Mouse (Mus musculus) heart, embryonic 13.5 days (tissue): ENCODE measurements around the gene March8. TPM values are rescaled to one million over a fixed set of nuclear protein-coding genes. Genes with fewer than 3 reads are reported as not detected.
"Not testable (repeated sequence)": the region's sequence is repeated elsewhere in the genome, so short reads cannot be mapped to it uniquely, and the experiment has no call there.

Experiments
- ATAC-seq: fragments of 200-750 bp; cut with Nextera tagmentation; 2 replicates; pipeline ENCODE4 v1.8.0; 2017; ENCODE audit warnings: moderate TSS enrichment; ENCODE audit not compliant: insufficient number of reproducible peaks, low FRiP score, low TSS enrichment; ENCODE audit errors: extremely low read depth
- H3K27ac ChIP-seq: fragments of 300-500 bp; sonication (generic); replicated peaks from 2 replicates; pipeline ENCODE4 v1.5.1; 2015; ENCODE audit warnings: moderate library complexity, mild to moderate bottlenecking, inconsistent platforms
- H3K27me3 ChIP-seq: fragments of 300-500 bp; sonication (generic); replicated peaks from 2 replicates; pipeline ENCODE4 v1.6.1; 2015; ENCODE audit warnings: mild to moderate bottlenecking, inconsistent platforms
- H3K36me3 ChIP-seq: fragments of 300-500 bp; sonication (generic); 2 replicates; pipeline ENCODE4 v1.6.1; 2015; ENCODE audit warnings: mild to moderate bottlenecking, inconsistent platforms
- H3K4me1 ChIP-seq: fragments of 300-500 bp; sonication (generic); 2 replicates; pipeline ENCODE4 v1.6.1; 2015; ENCODE audit warnings: inconsistent platforms
- H3K4me2 ChIP-seq: fragments of 300-500 bp; sonication (generic); 2 replicates; pipeline ENCODE4 v1.6.1; 2015; ENCODE audit warnings: inconsistent platforms, mild to moderate bottlenecking, moderate library complexity
- H3K4me3 ChIP-seq: fragments of 300-500 bp; sonication (generic); 2 replicates; pipeline ENCODE4 v1.5.1; 2015; ENCODE audit warnings: moderate library complexity, mild to moderate bottlenecking, inconsistent platforms
- H3K9ac ChIP-seq: fragments of 300-500 bp; sonication (generic); 2 replicates; pipeline ENCODE4 v1.6.1; 2015; ENCODE audit warnings: inconsistent platforms, mild to moderate bottlenecking, moderate library complexity
- H3K9me3 ChIP-seq: fragments of 300-500 bp; sonication (generic); 2 replicates; pipeline ENCODE4 v1.6.1; 2016; ENCODE audit warnings: inconsistent platforms
- WGBS: fragments of 180-500 bp; shearing (Covaris S2); methylation state at CpG from one replicate; pipeline ENCODE4 v1.1.7; 2015; ENCODE audit warnings: mixed read lengths; 5-methylcytosine and 5-hydroxymethylcytosine counted together
- polyA plus RNA-seq: library from polyadenylated mRNA; unstranded; fragments of >200 nt; fragmentation: Nextera tagmentation; extraction: Ambion mirVana; gene quantifications from 2 replicates; pipeline ENCODE4 v1.2.1, GENCODE M21; 2015

The March8 gene
- polyA plus RNA-seq, 1 experiment from 2014 or later = 22.6 TPM

DNA sequence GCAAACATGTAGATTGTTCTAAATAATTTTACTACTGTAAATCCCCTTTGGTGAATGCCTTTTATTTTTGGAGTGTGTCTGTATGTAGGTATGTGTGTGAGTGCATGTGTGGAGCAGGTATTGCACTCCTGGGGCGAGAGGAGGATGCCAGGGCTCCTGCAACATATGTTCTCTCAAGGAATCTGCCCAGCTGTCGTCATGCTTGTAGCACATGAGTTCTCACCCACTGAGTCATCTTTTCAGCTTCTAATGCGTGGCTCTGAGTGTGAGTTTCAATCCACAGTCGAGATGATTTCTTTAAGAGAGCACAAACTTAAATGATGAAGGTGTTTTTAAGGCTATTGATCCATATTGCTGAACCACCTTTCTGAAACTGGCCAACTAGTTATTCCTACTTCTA is 13.7 kb downstream of the March8 start:
- no peak overlapping the region for H3K4me3 ChIP-seq
- ATAC-seq = no peak
- no peaks in the 10 kb centered on the region for H3K9me3 ChIP-seq
- no peaks in the 10 kb centered on the region for H3K36me3 ChIP-seq
- peaks cover 19% of the 10 kb centered on the region for H3K4me1 ChIP-seq
- peak overlapping the region; percentile 18; the same call in 1 of the 2 replicates for H3K4me2 ChIP-seq
- no peaks in the 10 kb centered on the region for H3K27me3 ChIP-seq
- WGBS = 75% methylated on average over 4 of the region's 4 CpGs
- no peak overlapping the region for H3K9ac ChIP-seq
- H3K27ac ChIP-seq = no peak overlapping the region

DNA sequence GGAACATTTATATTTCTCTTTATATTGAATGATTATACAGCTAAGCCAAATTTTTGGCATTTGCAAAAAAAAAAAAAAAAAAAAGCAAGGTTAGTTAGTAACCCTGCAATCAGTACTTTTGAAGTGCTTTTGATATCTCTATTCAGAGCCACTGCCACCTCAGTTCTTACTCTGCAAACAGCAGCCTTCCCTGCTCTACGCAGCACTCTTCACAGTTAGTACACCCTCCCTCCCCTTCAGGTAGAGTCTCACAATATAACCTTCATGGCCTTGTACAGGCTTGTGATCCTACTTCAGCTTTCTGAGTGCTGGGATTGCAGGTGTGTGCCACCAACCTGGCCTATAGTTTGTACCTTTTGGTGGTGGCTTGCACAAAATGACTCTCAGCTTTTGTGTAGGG is 15.6 kb downstream of the March8 start:
- no peak for ATAC-seq
- no peaks in the 10 kb centered on the region for H3K36me3 ChIP-seq
- H3K4me3 ChIP-seq = no peak overlapping the region
- H3K9me3 ChIP-seq = no peaks in the 10 kb centered on the region
- 74% methylated on average over 1 of the region's 1 CpGs for WGBS
- peaks cover 18% of the 10 kb centered on the region for H3K4me1 ChIP-seq
- H3K9ac ChIP-seq = no peak overlapping the region
- no peaks in the 10 kb centered on the region for H3K27me3 ChIP-seq
- H3K27ac ChIP-seq = no peak overlapping the region
- no peak overlapping the region for H3K4me2 ChIP-seq

DNA sequence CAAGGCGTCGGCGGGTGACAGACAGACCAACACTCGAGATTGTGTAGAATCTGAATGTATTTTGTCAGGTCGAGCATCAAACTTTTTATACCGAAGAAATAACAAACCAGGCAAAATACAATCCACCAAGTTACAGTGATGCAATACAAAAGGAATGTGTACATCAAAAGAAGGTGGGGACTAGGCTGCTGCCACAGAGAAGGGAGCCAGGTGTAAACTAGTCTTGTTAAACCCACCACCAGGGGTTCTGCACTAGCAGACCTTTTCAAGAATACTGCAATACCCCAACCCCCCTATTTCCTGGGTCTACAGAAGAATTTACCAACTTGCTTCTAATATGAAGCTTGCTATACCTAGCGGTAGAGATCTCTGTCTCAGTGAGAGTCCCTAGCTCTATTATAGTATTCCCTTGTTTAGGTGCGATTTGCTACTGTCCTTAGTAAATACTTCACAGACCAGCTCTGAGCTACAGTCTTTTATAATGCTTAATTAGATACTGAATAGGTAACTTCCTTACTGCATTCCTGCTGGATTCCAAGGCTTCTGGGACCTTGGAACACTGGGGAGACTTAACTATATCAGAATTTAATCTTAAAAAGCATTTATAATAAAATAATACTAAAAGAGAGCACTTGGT is 18.6 kb downstream of the March8 start:
- not testable (repeated sequence) for H3K4me2 ChIP-seq, H3K4me3 ChIP-seq, ATAC-seq, H3K27ac ChIP-seq, H3K9ac ChIP-seq, H3K27me3 ChIP-seq, H3K9me3 ChIP-seq, H3K36me3 ChIP-seq, H3K4me1 ChIP-seq
- WGBS = 70% methylated on average over 8 of the region's 8 CpGs

DNA sequence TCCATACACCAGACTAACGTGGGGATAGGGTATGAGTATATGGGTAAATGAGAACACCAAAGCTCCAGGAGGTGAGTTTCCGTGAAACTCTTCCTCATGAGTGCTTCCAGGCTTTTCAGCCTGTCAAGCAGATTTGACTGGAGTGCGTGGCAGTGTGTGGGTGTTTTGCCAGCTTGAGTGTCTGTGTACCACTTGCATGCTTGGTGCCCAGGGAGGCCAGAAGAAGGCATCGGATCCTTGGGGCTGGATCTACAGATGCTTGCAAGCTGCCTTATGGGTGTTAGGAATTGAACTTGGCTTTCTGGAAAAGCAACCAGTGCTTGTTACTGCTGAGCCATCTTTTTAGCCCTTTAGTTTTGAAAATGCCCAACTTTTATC is 19.1 kb downstream of the March8 start:
- 79% methylated on average over 4 of the region's 4 CpGs for WGBS
- Histone ChIP-seq H3K9me3 (no peaks in the 10 kb centered on the region), H3K27ac (no peak overlapping the region), H3K4me3 (no peak overlapping the region), H3K9ac (no peak overlapping the region), H3K27me3 (no peaks in the 10 kb centered on the region), H3K4me2 (no peak overlapping the region), H3K4me1 (peaks cover 6% of the 10 kb centered on the region), H3K36me3 (no peaks in the 10 kb centered on the region)
- ATAC-seq = no peak

DNA sequence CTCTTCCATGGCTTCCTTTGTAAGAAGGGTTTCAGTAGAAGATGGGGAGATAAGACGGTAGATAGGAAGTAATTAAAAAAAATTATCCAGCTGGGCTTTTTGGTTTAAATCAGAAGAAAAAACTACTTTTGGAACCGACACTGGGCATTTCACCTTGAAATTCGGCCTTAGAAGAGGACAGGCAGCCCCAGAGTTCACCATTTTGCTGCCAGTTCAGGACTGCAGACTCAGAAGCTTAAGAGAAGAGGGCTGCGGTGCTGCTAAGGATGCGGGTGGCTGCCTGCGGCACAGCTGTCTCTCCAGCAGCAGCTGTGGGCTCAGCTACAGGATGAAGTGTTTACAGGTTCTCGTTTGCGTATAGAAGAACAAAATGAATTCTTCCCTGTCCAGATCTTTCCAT is 20.2 kb downstream of the March8 start:
- Histone ChIP-seq H3K9ac (no peak overlapping the region), H3K9me3 (no peaks in the 10 kb centered on the region), H3K4me2 (no peak overlapping the region), H3K4me3 (no peak overlapping the region), H3K27ac (no peak overlapping the region), H3K4me1 (peaks cover 6% of the 10 kb centered on the region), H3K27me3 (no peaks in the 10 kb centered on the region), H3K36me3 (no peaks in the 10 kb centered on the region)
- WGBS = 73% methylated on average over 8 of the region's 8 CpGs
- no peak for ATAC-seq

DNA sequence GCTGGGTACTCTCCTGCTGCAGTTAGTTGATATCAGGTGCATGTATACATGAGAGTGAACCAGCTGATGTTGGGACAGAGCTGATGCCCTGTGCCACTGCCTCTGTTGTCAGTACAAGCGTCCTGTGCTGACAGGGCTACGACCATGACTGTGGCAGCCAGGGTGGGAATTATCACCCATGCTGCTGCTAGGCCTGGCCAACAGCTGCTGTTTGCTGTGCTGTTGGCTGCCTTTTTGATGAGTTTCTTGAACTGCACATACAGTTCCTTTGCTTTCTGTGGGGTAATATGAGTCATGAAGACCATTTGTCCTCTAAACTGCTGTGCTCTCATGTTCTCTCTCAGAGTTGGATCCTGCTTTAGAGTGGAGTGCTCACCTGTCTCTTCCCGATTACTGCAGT is 21.4 kb downstream of the March8 start:
- 55% methylated on average over 3 of the region's 3 CpGs for WGBS
- ATAC-seq = no peak

DNA sequence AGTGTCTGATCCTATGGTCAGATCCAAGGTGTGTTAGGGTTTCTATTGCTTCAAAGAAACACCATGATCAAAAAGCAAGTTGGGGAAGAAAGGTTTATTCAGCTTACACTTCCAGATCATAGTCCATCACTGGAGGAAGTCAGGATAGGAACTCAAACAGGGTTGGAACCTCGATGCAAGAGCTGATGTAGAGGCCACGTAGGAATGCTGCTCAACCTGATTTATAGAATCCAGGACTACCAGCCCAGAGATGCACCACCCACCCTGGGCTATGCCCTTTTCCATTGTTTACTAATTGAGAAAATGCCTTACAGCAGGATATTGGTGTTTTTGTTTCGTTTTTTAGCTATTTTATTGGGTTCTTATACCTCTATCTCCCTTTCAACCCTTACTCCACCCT is 23.6 kb downstream of the March8 start:
- H3K9ac ChIP-seq = no peak overlapping the region
- 70% methylated on average over 3 of the region's 3 CpGs for WGBS
- 0 out of 2 replicates have a peak, but pooled peaks cover 2% of the 10 kb centered on the region for H3K4me1 ChIP-seq
- no peaks in the 10 kb centered on the region for H3K27me3 ChIP-seq
- H3K4me2 ChIP-seq = no peak overlapping the region
- no peak overlapping the region for H3K4me3 ChIP-seq
- H3K27ac ChIP-seq = no peak overlapping the region
- ATAC-seq = no peak
- H3K9me3 ChIP-seq = peaks cover 7% of the 10 kb centered on the region; the same call in 1 of the 2 replicates
- no peaks in the 10 kb centered on the region for H3K36me3 ChIP-seq

More for the DNA sequence above, 21.4 kb downstream of the March8 start:
- Histone ChIP-seq H3K27ac (no peak overlapping the region), H3K9ac (no peak overlapping the region), H3K36me3 (no peaks in the 10 kb centered on the region), H3K4me2 (no peak overlapping the region), H3K4me3 (no peak overlapping the region), H3K9me3 (0 out of 2 replicates have a peak, but pooled peaks cover under 1% of the 10 kb centered on the region), H3K27me3 (no peaks in the 10 kb centered on the region), H3K4me1 (0 out of 2 replicates have a peak, but pooled peaks cover 2% of the 10 kb centered on the region)

DNA sequence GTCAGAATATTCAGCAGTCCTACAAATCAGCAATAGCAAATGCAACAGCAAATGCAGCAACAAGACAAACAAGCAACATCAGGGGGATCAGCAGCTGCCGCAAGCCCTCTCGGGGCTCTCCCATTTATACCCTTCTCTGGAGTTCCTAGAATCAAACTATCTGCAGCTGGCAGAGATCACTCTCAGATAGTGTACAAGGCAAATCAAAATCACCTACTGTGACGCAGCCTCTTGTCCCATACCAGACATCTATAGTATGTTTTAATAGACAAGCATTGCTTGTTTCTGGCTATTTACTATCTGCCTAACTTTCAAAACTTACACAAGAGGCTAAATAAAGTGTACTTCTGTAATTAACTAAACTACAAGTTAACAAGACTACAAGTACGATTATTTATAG is 24.2 kb downstream of the March8 start:
- no peak overlapping the region for H3K4me3 ChIP-seq
- no peak overlapping the region for H3K9ac ChIP-seq
- H3K27ac ChIP-seq = no peak overlapping the region
- no peaks in the 10 kb centered on the region for H3K36me3 ChIP-seq
- no peaks in the 10 kb centered on the region for H3K27me3 ChIP-seq
- H3K4me1 ChIP-seq = no peaks in the 10 kb centered on the region
- H3K9me3 ChIP-seq = peaks cover 7% of the 10 kb centered on the region; the same call in 1 of the 2 replicates
- no peak for ATAC-seq
- 86% methylated on average over 4 of the region's 4 CpGs for WGBS
- H3K4me2 ChIP-seq = no peak overlapping the region

DNA sequence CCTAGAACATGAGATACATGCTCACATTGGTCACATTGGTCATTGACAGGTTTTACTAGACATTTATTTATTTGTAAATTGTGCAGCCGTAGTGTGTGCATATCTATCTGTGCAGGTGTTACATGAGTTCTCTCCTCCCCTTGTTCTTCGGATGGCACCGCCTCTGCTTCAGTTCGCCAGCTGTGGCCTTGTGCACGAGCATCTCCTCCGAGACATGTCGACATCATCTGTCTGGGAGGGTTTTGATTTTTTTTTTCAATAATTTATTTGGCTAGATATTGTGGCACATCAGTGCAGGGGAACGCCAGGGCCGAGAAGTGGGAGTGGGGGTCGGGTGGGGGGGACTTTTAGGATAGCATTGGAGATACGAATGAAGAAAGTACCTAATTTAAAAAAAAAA is 30.1 kb downstream of the March8 start:
- no peaks in the 10 kb centered on the region for H3K27me3 ChIP-seq
- H3K9ac ChIP-seq = no peak overlapping the region
- H3K9me3 ChIP-seq = peaks cover 7% of the 10 kb centered on the region; the same call in 1 of the 2 replicates
- ATAC-seq = no peak
- no peaks in the 10 kb centered on the region for H3K36me3 ChIP-seq
- no peak overlapping the region for H3K4me3 ChIP-seq
- H3K4me2 ChIP-seq = no peak overlapping the region
- H3K4me1 ChIP-seq = peaks cover 15% of the 10 kb centered on the region
- WGBS = 76% methylated on average over 11 of the region's 11 CpGs
- H3K27ac ChIP-seq = no peak overlapping the region

DNA sequence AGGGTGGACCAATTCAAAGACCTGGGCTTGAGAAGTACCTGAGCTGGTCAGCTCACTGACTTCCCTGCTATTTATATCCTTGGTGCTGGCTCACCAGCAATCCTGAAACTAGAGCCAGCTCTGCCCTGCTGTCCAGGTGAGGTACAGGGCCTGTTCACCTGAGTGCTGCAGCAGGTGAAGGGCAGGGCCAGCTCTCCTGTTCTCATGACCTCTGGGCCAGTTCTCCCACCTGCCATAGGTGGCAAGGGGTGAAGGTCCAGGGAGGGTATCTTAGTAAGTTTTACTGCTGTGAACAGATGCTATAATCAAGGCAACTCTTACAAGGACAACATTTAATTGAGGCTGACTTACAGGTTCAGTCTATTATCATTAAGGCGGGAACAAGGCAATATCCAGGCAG is 32.0 kb downstream of the March8 start:
- Histone ChIP-seq H3K4me1 (peaks cover 24% of the 10 kb centered on the region), H3K4me2 (no peak overlapping the region), H3K36me3 (no peaks in the 10 kb centered on the region), H3K27me3 (no peaks in the 10 kb centered on the region), H3K9ac (no peak overlapping the region), H3K9me3 (0 out of 2 replicates have a peak, but pooled peaks cover 1% of the 10 kb centered on the region), H3K4me3 (no peak overlapping the region), H3K27ac (no peak overlapping the region)
- no peak for ATAC-seq
- WGBS = 85% methylated on average over 1 of the region's 1 CpGs

DNA sequence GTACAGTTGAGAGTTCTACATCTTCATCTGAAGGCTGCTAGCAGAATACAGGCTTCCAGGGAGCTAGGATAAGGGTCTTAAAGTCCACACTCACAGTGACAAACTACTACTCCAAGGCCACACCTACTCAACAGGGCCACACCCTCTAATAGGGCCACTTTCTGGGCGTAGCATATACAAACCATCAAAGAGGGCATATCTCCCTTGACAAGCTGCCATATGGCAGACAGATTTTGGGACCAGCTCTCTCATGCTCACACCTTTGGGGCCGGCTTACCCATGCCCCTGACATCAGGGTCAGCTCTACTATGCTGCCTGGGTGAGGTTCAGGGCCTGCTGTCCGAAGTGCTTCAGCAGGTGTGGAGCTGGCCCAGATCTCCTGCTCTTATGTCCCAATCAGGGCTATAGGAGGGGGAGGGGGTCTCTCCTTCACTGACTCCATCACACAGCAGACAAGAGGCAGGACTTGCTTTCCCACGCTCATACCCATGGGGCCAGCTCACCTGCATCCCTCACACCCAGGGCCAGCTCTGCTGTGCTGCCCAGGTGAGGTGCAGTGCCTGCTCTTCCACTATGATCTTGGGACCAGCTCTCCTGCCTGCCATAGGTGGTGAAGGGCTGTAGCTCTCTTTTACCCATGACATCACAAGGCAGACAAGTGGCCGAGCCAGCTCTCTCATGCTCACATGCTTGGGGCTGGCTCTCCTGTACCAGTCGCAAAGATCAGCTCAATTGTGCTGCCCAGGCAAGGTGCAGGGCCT is 32.6 kb downstream of the March8 start:
- WGBS = 66% methylated on average over 6 of the region's 6 CpGs
- Histone ChIP-seq H3K4me2 (no peak overlapping the region), H3K27me3 (no peaks in the 10 kb centered on the region), H3K4me3 (no peak overlapping the region), H3K9me3 (no peaks in the 10 kb centered on the region), H3K36me3 (no peaks in the 10 kb centered on the region), H3K4me1 (peaks cover 24% of the 10 kb centered on the region), H3K9ac (no peak overlapping the region), H3K27ac (no peak overlapping the region)
- ATAC-seq = peak; percentile 19; the same call in 1 of the 2 replicates

DNA sequence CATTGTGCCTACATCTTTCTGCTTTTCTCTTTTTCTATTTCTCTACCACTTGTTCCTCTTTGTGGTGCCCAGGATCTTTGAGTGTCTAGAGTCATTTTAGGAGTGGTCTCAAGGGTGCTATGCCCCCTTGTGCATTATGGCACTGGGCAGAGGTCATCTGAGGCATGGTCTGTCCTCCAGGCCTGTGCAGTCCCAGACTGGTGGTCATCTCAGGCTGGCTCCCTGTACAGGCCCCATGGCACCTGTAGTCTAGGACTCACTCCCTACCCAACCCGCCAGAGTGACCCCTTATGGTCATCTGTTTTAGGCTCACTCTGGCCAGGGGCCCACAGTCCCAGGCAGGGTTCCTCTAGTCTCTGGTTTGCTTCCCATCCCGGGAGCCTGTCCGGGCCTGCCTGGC is 33.7 kb downstream of the March8 start:
- Histone ChIP-seq H3K9ac (no peak overlapping the region), H3K4me1 (peaks cover 24% of the 10 kb centered on the region), H3K9me3 (no peaks in the 10 kb centered on the region), H3K27me3 (no peaks in the 10 kb centered on the region), H3K4me2 (no peak overlapping the region), H3K4me3 (no peak overlapping the region), H3K36me3 (no peaks in the 10 kb centered on the region), H3K27ac (no peak overlapping the region)
- 88% methylated on average over 3 of the region's 3 CpGs for WGBS
- no peak for ATAC-seq
